13 mouse cellular contexts compared by ENCODE assay signal in genomic region chr13:99185573-99185972, GRCm38 (mm10). TPM values are rescaled to one million over a fixed set of nuclear protein-coding genes. Genes with fewer than 3 reads are reported as not detected.
DNase-seq lines count a peak whose midpoint lies in the region; ATAC-seq and TF ChIP-seq lines count a peak whose summit lies in the region.
"Had no signal": no experiment of that assay in that cellular context is flagged by ENCODE, and none has a peak within 500 bp of the region (broad histone marks: within the 10 kb centered on the region; RNA-seq: fewer than 3 reads in every experiment).

No protein-coding gene starts in this region.

- TF ChIP-seq POLR2A in spleen, adult 2 months (IDR thresholded peaks at IDR 0.05; ENCODE audit: low read depth, low read length) = no peak
- TF ChIP-seq POLR2A in small intestine, adult 2 months (IDR thresholded peaks at IDR 0.05; ENCODE audit: low read depth, low read length) = no peak

- H3K9ac ChIP-seq in kidney, embryonic 16.5 days (replicated peaks; ENCODE audit: low read length) = peak overlapping the region; percentile 41
- peak overlapping the region; percentile 38; the same call in 1 of the 2 replicates for H3K9ac ChIP-seq in heart, postnatal 0 days (replicated peaks; ENCODE audit: low read depth, low read length)
- H3K9ac ChIP-seq: limb, embryonic 12.5 days; midbrain, embryonic 13.5 days had no signal

- peak overlapping the region; percentile 31 for H3K4me2 ChIP-seq in kidney, embryonic 16.5 days (replicated peaks; ENCODE audit: low read depth, low read length)
- peak overlapping the region; percentile 40 for H3K4me2 ChIP-seq in heart, postnatal 0 days (ENCODE audit: low read depth, low read length)
- H3K4me2 ChIP-seq: limb, embryonic 12.5 days; midbrain, embryonic 13.5 days had no signal

- 66% methylated on average over 10 of the region's 10 CpGs for WGBS in kidney, embryonic 16.5 days
- 90% methylated on average over 10 of the region's 10 CpGs for WGBS in spleen, adult 2 months
- WGBS in heart, postnatal 0 days = 28% methylated on average over 10 of the region's 10 CpGs
- 86% methylated on average over 10 of the region's 10 CpGs for WGBS in small intestine, adult 2 months

- TF ChIP-seq EP300 in heart, postnatal 0 days (IDR thresholded peaks at IDR 0.05; ENCODE audit: low read depth) = no peak

- peak overlapping the region; percentile 29 for H3K4me3 ChIP-seq in kidney, embryonic 16.5 days (ENCODE audit: low read length)
- peak overlapping the region; percentile 41 for H3K4me3 ChIP-seq in spleen, adult 2 months (ENCODE audit: extremely low read depth, insufficient read depth, insufficient read length)
- peak overlapping the region; percentile 32 for H3K4me3 ChIP-seq in heart, postnatal 0 days (ENCODE audit: low read depth, low read length)
- no peak overlapping the region for H3K4me3 ChIP-seq in small intestine, adult 2 months (ENCODE audit: low read depth, low read length)
- H3K4me3 ChIP-seq: limb, embryonic 12.5 days; midbrain, embryonic 13.5 days had no signal

- H3K27me3 ChIP-seq in kidney, embryonic 16.5 days (ENCODE audit: insufficient read depth, low read length) = no peaks in the 10 kb centered on the region
- H3K27me3 ChIP-seq in spleen, adult 2 months (ENCODE audit: control insufficient read depth, insufficient read depth, low read length) = no peaks in the 10 kb centered on the region
- H3K27me3 ChIP-seq in heart, postnatal 0 days (ENCODE audit: control insufficient read depth, insufficient read depth, low read length) = no peaks in the 10 kb centered on the region
- H3K27me3 ChIP-seq in small intestine, adult 2 months (ENCODE audit: control insufficient read depth, insufficient read depth, low read length) = no peaks in the 10 kb centered on the region
- H3K27me3 ChIP-seq: limb, embryonic 12.5 days; midbrain, embryonic 13.5 days had no signal

- ATAC-seq in kidney, embryonic 16.5 days (ENCODE audit: low FRiP score, low TSS enrichment) = no peak
- peak; percentile 57 for ATAC-seq in heart, postnatal 0 days (ENCODE audit: insufficient read depth, low read depth)
- ATAC-seq: midbrain, embryonic 13.5 days had no signal

- TF ChIP-seq CTCF in spleen, adult 2 months (IDR thresholded peaks at IDR 0.05; ENCODE audit: extremely low read depth, insufficient read depth, insufficient read length, insufficient replicate concordance) = no peak
- TF ChIP-seq CTCF in heart, postnatal 0 days (IDR thresholded peaks at IDR 0.05; ENCODE audit: low read depth) = no peak
- TF ChIP-seq CTCF in small intestine, adult 2 months (IDR thresholded peaks at IDR 0.05; ENCODE audit: extremely low read depth, insufficient read length, insufficient replicate concordance, low read depth, low read length) = no peak

- H3K9me3 ChIP-seq in kidney, embryonic 16.5 days (ENCODE audit: low read length) = no peaks in the 10 kb centered on the region
- H3K9me3 ChIP-seq in heart, postnatal 0 days (replicated peaks; ENCODE audit: control insufficient read depth, low read length) = no peaks in the 10 kb centered on the region
- H3K9me3 ChIP-seq: limb, embryonic 12.5 days; midbrain, embryonic 13.5 days had no signal

- H3K4me1 ChIP-seq in kidney, embryonic 16.5 days (ENCODE audit: insufficient read depth, low read length) = peaks cover 17% of the 10 kb centered on the region
- H3K4me1 ChIP-seq in spleen, adult 2 months (ENCODE audit: control insufficient read depth, insufficient read depth, insufficient read length) = no peaks in the 10 kb centered on the region
- H3K4me1 ChIP-seq in heart, postnatal 0 days (ENCODE audit: control insufficient read depth, insufficient read depth) = peaks cover 37% of the 10 kb centered on the region
- no peaks in the 10 kb centered on the region; the same call in none of the 2 replicates for H3K4me1 ChIP-seq in small intestine, adult 2 months (ENCODE audit: control insufficient read depth, insufficient read depth, insufficient read length, low read length)
- H3K4me1 ChIP-seq: limb, embryonic 12.5 days had no signal

- no peak overlapping the region for H3K27ac ChIP-seq in kidney, embryonic 16.5 days (ENCODE audit: low read length)
- H3K27ac ChIP-seq in spleen, adult 2 months (ENCODE audit: insufficient read depth, low read length) = peak overlapping the region; percentile 75; the same call in 1 of the 2 replicates
- H3K27ac ChIP-seq in heart, postnatal 0 days (ENCODE audit: low read depth) = peak overlapping the region; percentile 75
- peak overlapping the region; percentile 53; the same call in 1 of the 2 replicates for H3K27ac ChIP-seq in small intestine, adult 2 months (ENCODE audit: insufficient read depth, low read depth, low read length)
- H3K27ac ChIP-seq: limb, embryonic 12.5 days; midbrain, embryonic 13.5 days had no signal

- no peak for DNase-seq in kidney, postnatal 10 days
- DNase-seq in spleen, adult 2 months (ENCODE audit: low read depth in 1 of 2, low spot score in 2 of 2) = no peak
- no peak for DNase-seq in spleen, postnatal 10 days (ENCODE audit: low spot score in 2 of 2)
- peak; percentile 68 for DNase-seq in heart, postnatal 0 days (ENCODE audit: low spot score)
- no peak for DNase-seq in layer of hippocampus, postnatal 25 days (ENCODE audit: extremely low spot score in 1 of 2, low spot score in 1 of 2)
- no peak for DNase-seq in thymus, postnatal 25 days
- DNase-seq: cerebellum, adult 9-10 months; spleen, adult 18-20 months; thymus, postnatal 14 days had no signal

- no peaks in the 10 kb centered on the region for H3K36me3 ChIP-seq in kidney, embryonic 16.5 days (ENCODE audit: insufficient read depth, low read length)
- no peaks in the 10 kb centered on the region for H3K36me3 ChIP-seq in spleen, adult 2 months (ENCODE audit: control insufficient read depth, insufficient read depth, low read length)
- no peaks in the 10 kb centered on the region for H3K36me3 ChIP-seq in heart, postnatal 0 days (replicated peaks; ENCODE audit: control insufficient read depth, insufficient read depth, low read length)
- no peaks in the 10 kb centered on the region for H3K36me3 ChIP-seq in small intestine, adult 2 months (ENCODE audit: control insufficient read depth, insufficient read depth, low read length)
- H3K36me3 ChIP-seq: limb, embryonic 12.5 days; midbrain, embryonic 13.5 days had no signal

RNA-seq across cellular contexts. Expression of gene Zfp366, which starts 0.9 kb away (rescaled TPM):
- polyA plus RNA-seq in kidney, embryonic 16.5 days (2015; fragmentation: Nextera tagmentation; extraction: Ambion mirVana) = 0.96 and 1.1 TPM in 2 replicates
- 6.1 and 9.0 TPM in 2 replicates for polyA plus RNA-seq in spleen, adult 2 months (2012; rRNA removed)
- 4.5 and 5.6 TPM in 2 replicates for total RNA-seq in heart, postnatal 0 days (2014; rRNA removed; ENCODE audit: low replicate concordance)
- 0.82 TPM in 2 replicates for polyA plus RNA-seq in heart, postnatal 0 days (2015; fragmentation: Nextera tagmentation; extraction: Ambion mirVana)
- 1.2 and 2.0 TPM in 2 replicates for polyA plus RNA-seq in small intestine, adult 2 months (2012; rRNA removed)
- 1 to 10 TPM; 2.8 to 3.9 TPM for total RNA-seq in layer of hippocampus, postnatal 25 days (2021)
